Mouse (Mus musculus): Measurements from ENCODE around the gene Aasdh. TPM values are rescaled to one million over a fixed set of nuclear protein-coding genes. Genes with fewer than 3 reads are reported as not detected.

Aasdh gene
- polyA plus RNA-seq, 1 experiment from 2014 or later: 21.1 TPM

DNA sequence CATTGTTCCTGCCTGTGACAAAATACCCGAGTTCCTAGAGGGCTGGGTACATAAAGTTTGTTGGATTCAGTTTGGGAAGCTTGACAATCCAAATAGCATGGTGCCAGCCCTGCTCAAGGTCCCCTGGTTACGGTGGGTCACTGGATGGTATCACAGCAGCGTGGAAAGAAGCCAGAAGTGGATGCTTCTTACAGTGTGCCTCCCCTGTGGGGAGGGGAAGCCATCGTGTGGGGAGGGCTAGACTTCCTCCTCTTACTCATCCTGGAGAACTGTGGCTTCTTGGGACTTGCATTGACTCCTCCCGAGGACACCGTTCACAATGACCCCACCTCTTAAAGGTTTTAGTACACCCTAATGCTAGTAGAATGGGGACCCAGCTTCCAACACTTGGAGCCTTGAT is 65.5 kb downstream of the Aasdh start:
- H3K4me1 ChIP-seq (replicated peaks): no peaks in the 10 kb centered on the region
- H3K27me3 ChIP-seq: no peaks in the 10 kb centered on the region
- H3K36me3 ChIP-seq: no peaks in the 10 kb centered on the region
- H3K27ac ChIP-seq: no peak overlapping the region
- no peak for ATAC-seq (ENCODE audit: insufficient number of reproducible peaks, insufficient read depth, low FRiP score, low TSS enrichment, low read depth)
- H3K9ac ChIP-seq (replicated peaks): no peak overlapping the region
- no peaks in the 10 kb centered on the region for H3K9me3 ChIP-seq
- H3K4me2 ChIP-seq: no peak overlapping the region
- WGBS: 84% methylated on average over 6 of the region's 6 CpGs
- H3K4me3 ChIP-seq (replicated peaks): no peak overlapping the region

DNA sequence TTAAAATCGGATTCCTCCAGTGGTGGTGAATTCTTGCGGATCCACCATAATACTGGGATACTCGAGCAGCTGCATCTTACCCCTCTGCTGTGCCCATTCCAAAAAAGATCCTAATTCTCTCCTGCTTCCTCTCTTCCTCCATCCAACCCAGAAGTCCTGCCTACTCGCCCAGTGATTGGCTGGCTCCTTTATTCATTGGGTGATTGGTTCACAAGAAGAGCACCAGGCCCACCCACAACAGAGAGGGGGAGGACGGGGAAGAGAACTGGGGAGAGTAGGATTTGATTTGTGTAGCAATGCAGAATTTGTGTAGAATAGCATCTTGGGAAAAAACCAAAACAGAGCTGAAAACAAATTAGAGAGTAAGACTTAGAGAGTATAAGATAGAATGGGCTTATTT is 68.3 kb downstream of the Aasdh start:
- Histone ChIP-seq H3K4me2 (no peak overlapping the region), H3K27ac (no peak overlapping the region), H3K27me3 (no peaks in the 10 kb centered on the region), H3K4me3 (replicated peaks) (no peak overlapping the region), H3K9ac (replicated peaks) (no peak overlapping the region), H3K36me3 (no peaks in the 10 kb centered on the region), H3K9me3 (no peaks in the 10 kb centered on the region), H3K4me1 (replicated peaks) (0 out of 2 replicates have a peak, but pooled peaks cover 6% of the 10 kb centered on the region)
- no peak for ATAC-seq (ENCODE audit: insufficient number of reproducible peaks, insufficient read depth, low FRiP score, low TSS enrichment, low read depth)
- 61% methylated on average over 5 of the region's 5 CpGs for WGBS

DNA sequence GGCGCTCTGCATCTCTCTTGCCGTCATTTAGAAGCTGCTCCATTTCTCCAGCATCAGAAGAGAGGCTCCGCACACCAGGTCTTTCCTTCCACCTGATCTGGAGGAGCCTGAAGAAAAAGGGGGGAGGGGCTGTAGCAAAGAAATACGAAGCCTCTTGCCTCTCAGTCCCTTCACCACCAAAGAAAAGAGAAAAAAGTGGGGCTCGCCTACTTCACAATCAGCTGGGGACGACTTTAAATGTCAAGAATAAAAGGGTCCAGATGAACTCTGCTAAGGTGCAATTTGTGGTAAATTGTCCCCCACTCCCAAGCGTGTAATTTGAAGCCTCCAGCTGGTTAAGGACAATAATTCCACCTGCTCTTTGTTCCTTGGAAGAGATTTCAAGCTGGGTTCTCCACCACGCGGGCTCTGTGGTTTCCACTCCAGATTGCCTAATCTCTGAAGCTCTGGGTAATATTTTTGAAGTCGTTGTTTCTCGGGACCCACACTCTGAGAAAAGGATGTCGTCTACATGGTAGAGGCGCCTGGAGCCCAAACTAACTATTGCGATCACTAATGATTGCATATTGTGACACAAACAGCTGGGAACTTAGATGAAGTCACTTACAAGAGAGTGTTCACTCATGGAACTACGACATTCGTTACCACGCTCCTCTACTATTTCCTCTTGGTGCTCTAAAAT is 72.6 kb downstream of the Aasdh start:
- no peak overlapping the region for H3K4me2 ChIP-seq

DNA sequence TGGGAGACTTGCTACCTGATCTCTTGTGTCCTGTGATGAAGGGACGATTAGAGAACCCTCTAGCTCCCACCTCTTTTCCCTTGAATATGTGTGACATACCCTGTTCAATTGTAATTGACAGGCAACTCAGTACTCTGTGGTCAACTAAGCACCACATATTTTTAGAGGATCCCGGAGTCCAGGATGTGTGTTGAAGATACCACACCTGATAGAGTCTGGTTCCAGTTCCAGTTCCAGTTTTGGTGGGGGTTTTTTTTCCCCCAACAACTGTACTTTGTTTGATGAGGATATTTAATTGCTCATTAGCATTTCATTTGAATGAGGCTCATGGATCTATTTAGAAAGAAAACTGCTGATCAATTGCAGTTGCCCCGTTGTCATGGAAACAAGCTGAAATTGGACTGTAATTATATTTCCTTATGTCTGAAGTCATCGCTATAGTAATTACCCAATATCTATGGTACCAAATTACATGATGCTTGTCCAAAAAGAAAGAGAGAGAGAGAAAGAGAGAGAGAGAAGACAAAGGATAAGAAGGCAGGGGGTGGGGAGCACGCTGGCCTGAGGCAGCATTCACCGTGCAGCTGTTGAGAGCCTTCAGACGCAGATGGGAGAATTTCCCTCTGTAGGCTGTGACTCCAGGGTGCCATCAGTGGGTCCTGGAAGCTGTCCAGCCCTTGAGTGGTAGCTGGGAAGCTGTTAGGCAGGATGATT is 76.6 kb downstream of the Aasdh start:
- Histone ChIP-seq H3K4me3 (replicated peaks) (no peak overlapping the region), H3K4me1 (replicated peaks) (0 out of 2 replicates have a peak, but pooled peaks cover 7% of the 10 kb centered on the region), H3K9ac (replicated peaks) (no peak overlapping the region), H3K9me3 (peaks cover 4% of the 10 kb centered on the region; the same call in 1 of the 2 replicates), H3K27me3 (no peaks in the 10 kb centered on the region), H3K4me2 (no peak overlapping the region), H3K36me3 (no peaks in the 10 kb centered on the region; the same call in 1 of the 2 replicates), H3K27ac (no peak overlapping the region)
- ATAC-seq (ENCODE audit: insufficient number of reproducible peaks, insufficient read depth, low FRiP score, low TSS enrichment, low read depth): no peak
- 81% methylated on average over 7 of the region's 7 CpGs for WGBS

More for the DNA sequence above, 72.6 kb downstream of the Aasdh start:
- no peak for ATAC-seq (ENCODE audit: insufficient number of reproducible peaks, insufficient read depth, low FRiP score, low TSS enrichment, low read depth)
- no peaks in the 10 kb centered on the region for H3K27me3 ChIP-seq
- no peak overlapping the region for H3K9ac ChIP-seq (replicated peaks)
- H3K27ac ChIP-seq: no peak overlapping the region
- no peaks in the 10 kb centered on the region; the same call in 1 of the 2 replicates for H3K36me3 ChIP-seq
- no peak overlapping the region for H3K4me3 ChIP-seq (replicated peaks)
- peaks cover 4% of the 10 kb centered on the region; the same call in 1 of the 2 replicates for H3K9me3 ChIP-seq
- WGBS: 69% methylated on average over 17 of the region's 17 CpGs
- 0 out of 2 replicates have a peak, but pooled peaks cover 7% of the 10 kb centered on the region for H3K4me1 ChIP-seq (replicated peaks)

Other genes with a start within 250 kb of the Aasdh start
- gene C530008M17Rik, start 249.0 kb downstream of the Aasdh start, polyA plus RNA-seq (2016; fragmentation: Nextera tagmentation; extraction: Ambion mirVana): 22.0 and 31.9 TPM in 2 replicates
- 392 and 396 TPM in 2 replicates for gene Paics, start 45.8 kb upstream of the Aasdh start, polyA plus RNA-seq (2016; fragmentation: Nextera tagmentation; extraction: Ambion mirVana)
- gene Ppat, start 46.1 kb upstream of the Aasdh start, polyA plus RNA-seq (2016; fragmentation: Nextera tagmentation; extraction: Ambion mirVana): 34.6 and 36.0 TPM in 2 replicates
- 88.1 and 88.5 TPM in 2 replicates for gene Srp72, start 69.2 kb upstream of the Aasdh start, polyA plus RNA-seq (2016; fragmentation: Nextera tagmentation; extraction: Ambion mirVana)
- not detected in 2 replicates for gene Arl9, start 98.5 kb upstream of the Aasdh start, polyA plus RNA-seq (2016; fragmentation: Nextera tagmentation; extraction: Ambion mirVana)
- gene Thegl, start 110.5 kb upstream of the Aasdh start, polyA plus RNA-seq (2016; fragmentation: Nextera tagmentation; extraction: Ambion mirVana): not detected in 2 replicates
- 0.26 TPM in 1 of 2 replicates, not detected in the other for gene Hopx, start 209.6 kb upstream of the Aasdh start, polyA plus RNA-seq (2016; fragmentation: Nextera tagmentation; extraction: Ambion mirVana)